Mouse (Mus musculus) C2C12 (cell line): ENCODE measurements around the gene Srf. TPM values are rescaled to one million over a fixed set of nuclear protein-coding genes. Genes with fewer than 3 reads are reported as not detected.

Source experiments
- H3K27me3 ChIP-seq: one replicate; pipeline ENCODE4 v1.6.1; 2011; ENCODE audit not compliant: control insufficient read depth, insufficient read depth, insufficient read length
- H3K36me3 ChIP-seq: one replicate; pipeline ENCODE4 v1.6.1; 2011; ENCODE audit not compliant: control insufficient read depth, insufficient read depth
- H3K4me3 ChIP-seq: one replicate; pipeline ENCODE4 v1.5.1; 2011; ENCODE audit warnings: mild to moderate bottlenecking, control low read depth; ENCODE audit not compliant: poor library complexity, insufficient read depth, severe bottlenecking
- H3K79me2 ChIP-seq: one replicate; pipeline ENCODE4 v1.6.1; 2011; ENCODE audit not compliant: control insufficient read depth, insufficient read depth
- H3K79me3 ChIP-seq: one replicate; pipeline ENCODE4 v1.6.1; 2011; ENCODE audit warnings: low read depth, control low read depth
- H3ac ChIP-seq: one replicate; pipeline ENCODE3; 2011; ENCODE audit warnings: low read depth; ENCODE audit not compliant: control insufficient read depth, insufficient read length
- CEBPB ChIP-seq: IDR thresholded peaks from one replicate; pipeline ENCODE4 v1.6.1; 2011; ENCODE audit warnings: low read depth, mild to moderate bottlenecking, control low read depth, moderate library complexity
- CTCF ChIP-seq: IDR thresholded peaks from one replicate; pipeline ENCODE4 v1.5.1; 2011; ENCODE audit not compliant: control insufficient read depth, insufficient read depth, insufficient read length
- FOSL1 ChIP-seq: IDR thresholded peaks from one replicate; pipeline ENCODE4 v1.8.0; 2011; ENCODE audit warnings: mild to moderate bottlenecking, low read length; ENCODE audit not compliant: poor library complexity, insufficient read depth, severe bottlenecking
- MAX ChIP-seq: IDR thresholded peaks from one replicate; pipeline ENCODE4 v1.6.1; 2011; ENCODE audit warnings: mild to moderate bottlenecking, control low read depth
- MYOD1 ChIP-seq: IDR thresholded peaks from one replicate; pipeline ENCODE4 v1.6.1; 2011; ENCODE audit warnings: low read depth; ENCODE audit not compliant: control insufficient read depth, insufficient read length
- MYOG ChIP-seq: IDR thresholded peaks from one replicate; pipeline ENCODE4 v1.6.1; 2011; ENCODE audit not compliant: control insufficient read depth, insufficient read length; ENCODE audit errors: extremely low read depth
- USF1 ChIP-seq: IDR thresholded peaks from one replicate; pipeline ENCODE4 v1.6.1; 2011; ENCODE audit warnings: low read depth, mild to moderate bottlenecking, control low read depth, moderate library complexity
- polyA plus RNA-seq: library from polyadenylated mRNA; unstranded; fragments of >200 nt; fragmentation: generic; extraction: Trizol; gene quantifications from one replicate; pipeline ENCODE4 v1.2.1, GENCODE M21; 2012; ENCODE audit warnings: missing spikeins

The Srf gene
- polyA plus RNA-seq, 1 experiment, result 101 TPM

GRCm38 (mm10) chr17:46521174-46521573, 34.8 kb downstream of the Srf start:
- no peak overlapping the region for H3K4me3 ChIP-seq
- TF ChIP-seq CTCF (no peak), MYOD1 (no peak), MAX (no peak), CEBPB (no peak), USF1 (no peak), MYOG (no peak), FOSL1 (no peak)
- no peaks in the 10 kb centered on the region for H3K79me2 ChIP-seq
- no peaks in the 10 kb centered on the region for H3K79me3 ChIP-seq
- H3ac ChIP-seq, result no peak overlapping the region
- peaks cover 37% of the 10 kb centered on the region for H3K27me3 ChIP-seq
- no peaks in the 10 kb centered on the region for H3K36me3 ChIP-seq

GRCm38 (mm10) chr17:46520385-46520979, 35.5 kb downstream of the Srf start:
- H3K36me3 ChIP-seq, result no peaks in the 10 kb centered on the region
- no peak overlapping the region for H3ac ChIP-seq
- no peaks in the 10 kb centered on the region for H3K79me3 ChIP-seq
- TF ChIP-seq MYOG (no peak), USF1 (no peak), CEBPB (no peak), CTCF (no peak), FOSL1 (no peak), MAX (no peak), MYOD1 (no peak)
- H3K27me3 ChIP-seq, result peaks cover 37% of the 10 kb centered on the region
- no peaks in the 10 kb centered on the region for H3K79me2 ChIP-seq
- H3K4me3 ChIP-seq, result no peak overlapping the region

DNA sequence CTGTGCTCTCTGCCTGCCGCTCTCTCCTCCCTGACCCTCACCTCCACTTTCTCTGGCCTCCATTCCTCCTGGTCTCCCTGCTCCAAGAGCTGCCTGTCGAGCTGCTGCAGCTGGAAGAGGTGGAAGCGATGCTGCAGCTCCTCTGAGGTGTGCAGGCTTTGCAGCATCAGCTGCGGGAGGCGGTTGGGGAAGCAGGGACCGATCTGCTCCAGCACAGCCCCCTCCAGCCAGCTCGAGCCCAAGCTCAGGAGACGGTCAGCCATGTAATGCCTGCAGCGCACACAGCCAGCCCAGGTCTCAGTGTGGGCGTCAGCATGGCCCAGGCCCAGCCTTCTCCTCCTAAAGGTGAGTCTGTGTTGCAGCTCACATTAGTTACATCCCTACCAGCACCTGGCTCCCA, 36.0 kb downstream of the Srf start:
- no peaks in the 10 kb centered on the region for H3K79me2 ChIP-seq
- H3K4me3 ChIP-seq, result no peak overlapping the region
- no peaks in the 10 kb centered on the region for H3K79me3 ChIP-seq
- no peak for TF ChIP-seq CEBPB
- TF ChIP-seq FOSL1, result no peak
- no peak for TF ChIP-seq MYOD1
- no peak for TF ChIP-seq MAX
- no peak for TF ChIP-seq USF1
- TF ChIP-seq CTCF, result no peak
- no peak for TF ChIP-seq MYOG
- no peaks in the 10 kb centered on the region for H3K36me3 ChIP-seq
- peaks cover 37% of the 10 kb centered on the region for H3K27me3 ChIP-seq
- H3ac ChIP-seq, result no peak overlapping the region

- no peaks in the 10 kb centered on the region for H3K36me3 ChIP-seq
- no peaks in the 10 kb centered on the region for H3K79me2 ChIP-seq
- no peak overlapping the region for H3ac ChIP-seq
- no peaks in the 10 kb centered on the region for H3K79me3 ChIP-seq
- no peak overlapping the region for H3K4me3 ChIP-seq
- no peaks in the 10 kb centered on the region for H3K27me3 ChIP-seq
- no peak for TF ChIP-seq USF1
- no peak for TF ChIP-seq FOSL1
- no peak for TF ChIP-seq MYOD1
- no peak for TF ChIP-seq CEBPB
- TF ChIP-seq CTCF, result no peak
Measured at GRCm38 (mm10) chr17:46513329-46513728, 42.6 kb downstream of the Srf start.

GRCm38 (mm10) chr17:46511059-46511710, 44.8 kb downstream of the Srf start:
- Histone ChIP-seq H3K79me3 (no peaks in the 10 kb centered on the region), H3K36me3 (no peaks in the 10 kb centered on the region), H3ac (no peak overlapping the region), H3K79me2 (no peaks in the 10 kb centered on the region), H3K27me3 (no peaks in the 10 kb centered on the region), H3K4me3 (no peak overlapping the region)
- no peak for TF ChIP-seq MYOG
- no peak for TF ChIP-seq USF1
- no peak for TF ChIP-seq FOSL1
- TF ChIP-seq CTCF, result peak; percentile 51
